Mouse (Mus musculus) megakaryocyte, adult 5-6 weeks (primary cell): ENCODE results near the gene Cpt1c. TPM values are rescaled to one million over a fixed set of nuclear protein-coding genes. Genes with fewer than 3 reads are reported as not detected.
"Not testable (repeated sequence)": the region's sequence is repeated elsewhere in the genome, so short reads cannot be mapped to it uniquely, and the experiment has no call there.

Source experiments
- ATAC-seq: 2 replicates; pipeline ENCODE4 v1.8.0; 2016; ENCODE audit warnings: mild to moderate bottlenecking, inconsistent platforms; ENCODE audit not compliant: poor library complexity, severe bottlenecking
- total RNA-seq, 2 experiments: library from RNA; stranded (forward) in 1 of 2; stranded (reverse) in 1 of 2; fragments of 153-499, 151-499 nt in 1 of 2; fragments of 221-1000, 200-1000 nt in 1 of 2; gene quantifications; 2 replicates each; pipeline versions ENCODE4 v1.2.3 to v1.2.4; 2015 to 2017

Cpt1c gene
- total RNA-seq (2015) (not detected in 2 replicates), total RNA-seq (2017) (0.12 TPM in 1 of 2 replicates, not detected in the other)

DNA sequence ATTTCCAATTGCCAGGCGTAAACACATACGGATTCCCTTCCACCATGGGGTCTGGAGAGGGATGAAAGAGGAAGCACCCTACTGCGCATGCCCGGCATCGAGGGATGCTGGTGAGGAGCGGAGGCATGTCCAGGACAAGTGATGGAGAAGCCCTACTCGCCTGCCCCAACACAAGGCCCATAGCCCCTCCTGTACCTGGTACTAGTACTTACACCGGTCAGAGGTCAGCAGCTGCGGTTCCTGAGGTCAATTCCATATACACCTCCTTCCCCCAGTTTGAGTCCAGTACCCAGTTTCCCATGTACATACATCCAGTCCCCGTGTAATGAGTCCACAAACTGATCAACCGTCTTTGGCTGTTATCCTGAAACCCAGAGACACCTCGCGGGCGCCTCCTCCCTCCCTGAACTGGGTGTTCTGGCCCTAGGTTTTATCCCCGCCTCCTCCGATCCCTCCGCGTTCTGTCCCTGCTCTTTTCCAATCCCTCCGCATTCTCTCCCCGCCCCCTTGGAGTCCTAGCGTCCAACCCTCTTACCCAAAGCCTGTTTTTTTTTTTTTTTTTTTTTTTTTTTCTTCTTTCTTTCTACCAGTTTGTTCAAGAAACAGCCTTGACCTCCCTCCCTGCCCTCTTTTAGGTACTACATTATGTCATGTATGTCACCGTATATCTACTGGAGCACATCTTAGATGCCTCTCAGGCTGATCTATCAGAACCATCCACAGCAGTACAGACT, at the start of gene Cpt1c:
Gene Cpt1c, minus strand, starts transcription at position 469 of the 734 bp plus-strand sequence.
- ATAC-seq, result 0 out of 2 replicates have a peak, but pooled peaks have one; percentile 30

DNA sequence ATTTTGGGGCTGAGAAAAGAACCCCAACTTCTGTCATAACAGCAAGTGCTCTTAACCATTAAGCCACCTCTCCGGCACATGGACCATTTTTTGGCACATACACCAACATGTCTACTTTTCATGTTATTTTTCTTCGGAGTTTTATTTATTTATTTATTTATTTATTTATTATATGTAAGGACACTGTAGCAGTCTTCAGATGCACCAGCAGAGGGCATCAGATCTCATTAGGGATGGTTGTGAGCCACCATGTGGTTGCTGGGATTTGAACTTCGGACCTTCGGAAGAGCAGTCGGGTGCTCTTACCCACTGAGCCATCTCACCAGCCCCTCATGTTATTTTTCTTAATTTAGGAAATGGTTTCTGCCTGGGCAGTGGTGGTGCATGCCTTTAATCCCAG, 49.1 kb upstream of the Cpt1c start:
- ATAC-seq, result not testable (repeated sequence)

DNA sequence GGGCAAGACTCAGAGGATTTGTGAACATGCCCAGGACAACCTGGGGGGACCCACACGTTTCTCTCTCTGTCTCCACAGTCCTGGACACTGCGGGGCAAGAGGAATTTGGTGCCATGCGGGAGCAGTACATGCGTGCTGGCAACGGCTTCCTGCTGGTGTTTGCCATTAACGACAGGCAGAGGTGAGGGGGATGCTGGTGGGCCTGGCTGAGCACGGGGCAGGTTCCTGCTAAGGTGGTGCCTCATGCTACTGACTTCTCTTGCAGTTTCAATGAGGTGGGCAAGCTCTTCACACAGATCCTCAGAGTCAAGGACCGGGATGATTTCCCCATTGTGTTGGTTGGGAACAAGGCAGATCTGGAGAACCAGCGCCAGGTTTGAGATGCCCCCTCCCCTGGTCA, 45.6 kb upstream of the Cpt1c start:
- ATAC-seq, result no peak

DNA sequence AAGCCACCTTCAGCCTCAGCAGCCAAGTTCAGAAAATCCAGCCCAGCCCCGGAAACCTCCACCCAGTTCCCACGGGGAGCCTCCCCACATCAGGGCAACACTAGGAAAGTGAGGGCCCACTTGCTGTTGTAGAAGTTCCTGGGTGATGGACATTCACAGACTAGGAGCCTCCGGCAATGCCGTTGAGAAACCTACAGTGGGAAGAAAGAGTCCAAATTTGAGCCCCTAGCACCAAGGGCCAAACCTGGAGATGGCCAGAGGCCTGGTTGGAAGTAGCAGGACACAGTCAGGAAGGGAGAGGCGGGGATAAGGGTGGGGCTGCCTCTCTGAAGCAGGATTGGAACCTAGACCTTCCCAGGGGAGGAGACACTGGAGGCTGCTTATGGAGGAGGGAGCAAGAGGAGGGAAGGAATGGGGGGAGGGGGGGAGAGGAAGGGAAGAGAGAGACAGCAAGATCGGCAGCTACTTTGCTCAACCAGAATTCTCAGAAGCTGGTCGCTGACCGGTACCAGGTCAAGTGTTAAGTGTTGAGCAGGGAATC, 44.5 kb upstream of the Cpt1c start:
- ATAC-seq, result no peak

- peak; percentile 74 for ATAC-seq
These were observed 42.8 kb upstream of the Cpt1c start, which contains the start of gene Rras for GRCm38 (mm10) chr7:45017242-45018061. Rras (plus strand) TSS chr7:45017961.

GRCm38 (mm10) chr7:45016761-45017160, 42.1 kb upstream of the Cpt1c start:
- ATAC-seq, result no peak

- peak; percentile 78 for ATAC-seq
These were observed 41.4 kb upstream of the Cpt1c start, which contains the start of gene Scaf1 for GRCm38 (mm10) chr7:45015957-45016612. Scaf1 (minus strand) TSS chr7:45016363.

- ATAC-seq, result no peak
These were observed 40.8 kb upstream of the Cpt1c start for GRCm38 (mm10) chr7:45015344-45015956.

GRCm38 (mm10) chr7:45014096-45014451, 39.4 kb upstream of the Cpt1c start:
- ATAC-seq, result no peak

DNA sequence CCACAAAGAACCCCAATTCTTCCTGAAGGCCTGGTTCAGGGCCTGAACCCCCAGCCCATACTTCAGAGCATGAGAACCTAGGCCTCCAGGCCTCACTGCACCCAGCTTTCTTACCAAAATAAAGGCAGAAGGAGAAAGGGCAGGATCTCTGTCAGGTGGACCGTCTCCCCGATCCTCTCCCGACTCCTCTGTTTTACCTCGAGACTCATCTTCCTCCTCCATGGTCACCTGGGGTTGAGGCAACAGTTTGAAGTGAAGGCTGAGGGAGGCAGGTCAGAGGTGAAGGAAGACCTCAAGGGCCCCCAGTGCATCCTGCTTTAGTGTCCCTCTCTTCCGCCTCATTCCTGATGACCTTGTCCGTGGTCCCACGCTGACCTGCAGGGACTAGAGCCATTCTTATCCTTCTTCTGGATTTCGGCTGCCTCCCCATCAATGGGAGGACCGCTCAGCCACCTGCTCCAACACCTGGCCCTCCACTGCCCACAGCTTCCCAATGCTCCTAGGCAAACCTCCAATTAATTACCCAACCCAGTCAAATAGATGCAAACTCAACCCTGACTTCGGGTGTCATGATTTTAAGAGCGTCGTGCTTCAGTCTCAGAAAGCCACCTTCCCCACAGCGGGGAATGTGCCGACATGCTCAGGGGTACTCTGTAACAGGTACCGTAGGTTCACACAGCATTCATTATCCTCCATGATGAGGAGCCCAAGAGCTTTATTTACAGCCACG, 38.9 kb upstream of the Cpt1c start:
- ATAC-seq, result no peak

DNA sequence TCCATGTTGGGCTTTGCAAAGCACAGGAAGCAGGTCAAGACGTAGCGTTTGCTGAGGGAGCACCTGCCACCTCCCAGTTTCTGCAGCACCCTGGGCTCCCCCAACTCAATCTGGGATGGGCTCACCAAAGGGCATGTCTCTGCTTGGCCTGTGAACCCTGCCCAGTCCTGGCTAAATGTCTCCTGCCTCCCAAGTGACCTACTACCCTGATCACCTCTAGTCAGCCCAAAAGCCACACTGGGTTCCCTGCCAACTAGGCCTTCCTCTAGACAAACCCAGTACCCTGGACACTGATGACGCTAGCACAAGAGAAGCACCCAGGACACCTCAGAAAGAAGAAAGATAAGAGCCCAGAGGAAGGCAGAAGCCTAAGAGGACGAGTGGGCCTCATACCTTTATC, 38.2 kb upstream of the Cpt1c start:
- no peak for ATAC-seq

- no peak for ATAC-seq
These were observed 37.4 kb upstream of the Cpt1c start for GRCm38 (mm10) chr7:45012011-45012410.

GRCm38 (mm10) chr7:45008411-45008810, 33.8 kb upstream of the Cpt1c start:
- no peak for ATAC-seq

- no peak for ATAC-seq
These were observed 33.2 kb upstream of the Cpt1c start for GRCm38 (mm10) chr7:45007846-45008245.

GRCm38 (mm10) chr7:45007141-45007540, 32.5 kb upstream of the Cpt1c start:
- no peak for ATAC-seq

DNA sequence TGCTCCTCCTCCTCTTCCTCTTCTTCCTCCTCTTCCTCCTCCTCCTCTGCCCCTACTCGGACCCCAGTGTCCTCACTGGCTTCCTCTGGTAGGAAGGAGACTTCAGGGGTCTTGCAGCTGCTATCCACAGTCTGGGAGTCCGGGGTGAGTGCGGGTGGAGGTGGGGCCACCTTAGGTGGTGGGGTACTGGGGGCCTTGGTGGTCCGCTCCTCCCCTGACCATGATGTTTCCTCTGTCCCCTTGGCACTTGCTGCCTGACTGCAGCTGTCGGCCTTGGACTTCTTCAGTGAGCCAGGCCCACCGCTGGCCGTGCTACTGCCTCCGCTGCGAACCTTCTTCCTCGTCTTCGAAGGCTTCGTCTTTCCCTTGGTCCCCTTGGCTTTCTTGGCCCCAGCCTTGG, 31.9 kb upstream of the Cpt1c start:
- no peak for ATAC-seq

GRCm38 (mm10) chr7:45005321-45005992, 30.8 kb upstream of the Cpt1c start:
- ATAC-seq, result no peak

- no peak for ATAC-seq
These were observed 29.9 kb upstream of the Cpt1c start for GRCm38 (mm10) chr7:45004546-45004945.

GRCm38 (mm10) chr7:45002440-45002839, 27.8 kb upstream of the Cpt1c start:
- no peak for ATAC-seq
